Mouse (Mus musculus): ENCODE measurements around the gene Myo10. TPM values are rescaled to one million over a fixed set of nuclear protein-coding genes. Genes with fewer than 3 reads are reported as not detected.
A peak's percentile ranks its signal among the peaks of the same experiment; 100 is the strongest.

The Myo10 gene
- total RNA-seq, 2 experiments from 2014 or later, result 64.4 to 66.1 TPM

- intact Hi-C loops (cut with DNase I), result no loop called here
- DNase-seq (ENCODE audit: low spot score), result no peak
Measured at GRCm38 (mm10) chr15:25608742-25609141, 13.6 kb upstream of the Myo10 start.

- intact Hi-C loops (cut with DNase I), result no loop called here
Measured at GRCm38 (mm10) chr15:25609253-25609652, 13.1 kb upstream of the Myo10 start.

GRCm38 (mm10) chr15:25611178-25611577, 11.1 kb upstream of the Myo10 start:
- no peak for DNase-seq (ENCODE audit: low spot score)
- intact Hi-C loops (cut with DNase I), result no loop called here

More at GRCm38 (mm10) chr15:25609253-25609652, 13.1 kb upstream of the Myo10 start:
- DNase-seq (ENCODE audit: low spot score), result no peak

GRCm38 (mm10) chr15:25620560-25620959, 1.8 kb upstream of the Myo10 start:
- intact Hi-C loops (cut with DNase I), result loop anchor here (5.0 kb wide), 2 partner anchors 83 to 97 kb away; no protein-coding TSS in a partner anchor
- DNase-seq (ENCODE audit: low spot score), result no peak

GRCm38 (mm10) chr15:25621351-25622199, 750 bp upstream of the Myo10 start:
- intact Hi-C loops (cut with DNase I), result loop anchor here (2.0 to 5.0 kb wide), 4 partner anchors 41 to 181 kb away; no protein-coding TSS in a partner anchor
- DNase-seq (ENCODE audit: low spot score), result no peak

GRCm38 (mm10) chr15:25622867-25623471, 644 bp downstream of the Myo10 start:
- DNase-seq (ENCODE audit: low spot score), result peak; percentile 29
- intact Hi-C loops (cut with DNase I), result loop anchor here (1.0 to 5.0 kb wide), 5 partner anchors 42 to 182 kb away; no protein-coding TSS in a partner anchor

- intact Hi-C loops (cut with DNase I), result loop anchor here (1.0 to 5.0 kb wide), 5 partner anchors 43 to 183 kb away; no protein-coding TSS in a partner anchor
- DNase-seq (ENCODE audit: low spot score), result no peak
Measured at GRCm38 (mm10) chr15:25623556-25624180, 1.3 kb downstream of the Myo10 start.

- DNase-seq (ENCODE audit: low spot score), result no peak
- intact Hi-C loops (cut with DNase I), result loop anchor here (5.0 kb wide), 2 partner anchors 87 to 93 kb away; no protein-coding TSS in a partner anchor
Measured at GRCm38 (mm10) chr15:25624263-25624662, 1.9 kb downstream of the Myo10 start.

GRCm38 (mm10) chr15:25625471-25625870, 3.1 kb downstream of the Myo10 start:
- no peak for DNase-seq (ENCODE audit: low spot score)
- intact Hi-C loops (cut with DNase I), result no loop called here

- no peak for DNase-seq (ENCODE audit: low spot score)
- intact Hi-C loops (cut with DNase I), result no loop called here
Measured at GRCm38 (mm10) chr15:25627012-25627411, 4.7 kb downstream of the Myo10 start.

GRCm38 (mm10) chr15:25628251-25628650, 5.9 kb downstream of the Myo10 start:
- intact Hi-C loops (cut with DNase I), result no loop called here

GRCm38 (mm10) chr15:25630716-25631115, 8.4 kb downstream of the Myo10 start:
- DNase-seq (ENCODE audit: low spot score), result no peak
- intact Hi-C loops (cut with DNase I), result no loop called here

More at GRCm38 (mm10) chr15:25628251-25628650, 5.9 kb downstream of the Myo10 start:
- no peak for DNase-seq (ENCODE audit: low spot score)

- intact Hi-C loops (cut with DNase I), result no loop called here
Measured at GRCm38 (mm10) chr15:25631332-25631731, 9.0 kb downstream of the Myo10 start.

GRCm38 (mm10) chr15:25632902-25633301, 10.6 kb downstream of the Myo10 start:
- no peak for DNase-seq (ENCODE audit: low spot score)
- intact Hi-C loops (cut with DNase I), result no loop called here

More at GRCm38 (mm10) chr15:25631332-25631731, 9.0 kb downstream of the Myo10 start:
- no peak for DNase-seq (ENCODE audit: low spot score)

- intact Hi-C loops (cut with DNase I), result no loop called here
- DNase-seq (ENCODE audit: low spot score), result no peak
Measured at GRCm38 (mm10) chr15:25633674-25634340, 11.5 kb downstream of the Myo10 start.

- intact Hi-C loops (cut with DNase I), result no loop called here
- peak; percentile 14 for DNase-seq (ENCODE audit: low spot score)
Measured at GRCm38 (mm10) chr15:25637727-25638126, 15.4 kb downstream of the Myo10 start.

GRCm38 (mm10) chr15:25639217-25639616, 16.9 kb downstream of the Myo10 start:
- DNase-seq (ENCODE audit: low spot score), result no peak
- intact Hi-C loops (cut with DNase I), result no loop called here

- intact Hi-C loops (cut with DNase I), result no loop called here
- no peak for DNase-seq (ENCODE audit: low spot score)
Measured at GRCm38 (mm10) chr15:25640840-25641752, 18.8 kb downstream of the Myo10 start.

Measured in heart, postnatal 25 days (tissue).